Mouse (Mus musculus) testis, adult 10 weeks (tissue): ENCODE measurements around the gene Slc7a1. TPM values are rescaled to one million over a fixed set of nuclear protein-coding genes. Genes with fewer than 3 reads are reported as not detected.

Experiments
- polyA plus RNA-seq: library from polyadenylated mRNA; stranded (reverse); fragments of 350-450 nt; fragmentation: Illumina TruSeq; extraction: RNeasy Lipid Tissue Mini Kit (QIAGEN cat#74804); gene quantifications from one replicate; pipeline ENCODE4 v1.2.3, GENCODE M21; 2014; ENCODE audit warnings: low read depth, low replicate concordance

Slc7a1 gene
- 8.0 TPM for polyA plus RNA-seq

DNA sequence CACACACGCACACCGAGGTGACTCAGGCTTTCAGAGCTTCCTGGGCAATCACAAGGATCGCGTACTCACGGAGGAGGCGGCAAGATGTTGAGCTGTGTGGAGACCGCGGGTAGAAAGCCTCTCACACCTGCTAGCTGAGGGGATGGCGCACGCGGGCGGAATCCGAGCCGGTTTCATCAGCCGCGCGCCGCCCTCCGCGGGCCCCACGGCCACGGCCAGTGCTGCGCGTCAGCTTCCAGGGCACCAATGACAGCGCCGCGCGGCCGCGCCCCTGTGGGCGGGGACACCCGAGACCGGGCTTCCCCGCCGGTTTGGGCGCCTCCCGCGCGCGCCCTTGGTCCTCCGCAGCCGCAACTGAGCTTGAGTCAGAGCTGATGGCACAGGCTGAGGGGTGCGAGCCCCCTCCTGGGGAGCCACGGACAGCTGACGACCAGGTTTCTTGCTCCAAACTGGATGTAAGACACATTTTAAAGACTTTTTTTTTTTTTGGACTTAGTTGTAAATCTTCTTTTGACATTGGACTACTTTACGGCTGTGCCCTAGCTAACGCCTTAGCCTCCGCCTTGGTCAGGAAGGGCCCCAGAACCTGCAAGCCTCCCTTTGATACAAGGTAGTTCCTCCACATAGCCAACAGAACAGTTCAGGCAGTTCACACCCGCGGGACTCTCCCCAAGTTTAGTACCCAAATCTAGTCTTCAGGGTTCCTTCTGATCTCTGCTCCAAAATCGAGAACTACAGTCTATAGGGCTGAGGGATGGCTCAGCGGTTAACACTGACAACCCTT lies at the start of gene Slc7a1:
Gene Slc7a1 (minus strand): TSS at position 245 of the 784 bp plus-strand sequence.

Other genes starting within 250 kb of the Slc7a1 start
- gene Ubl3, start 152.9 kb upstream of the Slc7a1 start, polyA plus RNA-seq: 159 TPM